Mouse (Mus musculus) T-helper 2 cell (primary cell): ENCODE data around the gene Lsmem1.

ENCODE experiments used
- in situ Hi-C: fragments of 300-600 bp; cut with MboI, MseI; formaldehyde crosslinking; loops from one replicate; pipeline ENCODE4 v1.15.1; 2025; ENCODE audit warnings: high pct_unique_total_duplicates

The Lsmem1 gene

DNA sequence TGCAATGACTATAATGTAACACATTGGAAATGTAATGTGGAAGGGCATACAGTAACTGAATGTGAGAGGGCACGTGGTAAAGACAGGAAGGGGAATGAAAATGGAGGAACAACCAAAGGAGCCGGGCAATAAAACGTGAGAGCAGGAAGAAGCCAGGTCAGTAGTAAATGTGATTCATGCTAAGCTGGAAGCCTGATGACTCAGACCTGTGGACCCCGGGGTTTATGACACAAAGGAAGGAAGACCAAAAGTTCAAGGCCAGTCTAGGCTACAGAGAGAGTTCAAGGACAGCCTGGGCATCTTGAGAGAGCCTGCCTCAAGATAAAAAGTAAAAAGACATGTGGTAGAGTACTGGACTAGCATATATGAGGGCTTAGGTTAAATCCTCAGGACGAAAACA is 52.8 kb downstream of the Lsmem1 start:
- in situ Hi-C loops = no loop called here

- in situ Hi-C loops = no loop called here
Measured at GRCm38 (mm10) chr12:40140706-40141105, 58.6 kb downstream of the Lsmem1 start.

DNA sequence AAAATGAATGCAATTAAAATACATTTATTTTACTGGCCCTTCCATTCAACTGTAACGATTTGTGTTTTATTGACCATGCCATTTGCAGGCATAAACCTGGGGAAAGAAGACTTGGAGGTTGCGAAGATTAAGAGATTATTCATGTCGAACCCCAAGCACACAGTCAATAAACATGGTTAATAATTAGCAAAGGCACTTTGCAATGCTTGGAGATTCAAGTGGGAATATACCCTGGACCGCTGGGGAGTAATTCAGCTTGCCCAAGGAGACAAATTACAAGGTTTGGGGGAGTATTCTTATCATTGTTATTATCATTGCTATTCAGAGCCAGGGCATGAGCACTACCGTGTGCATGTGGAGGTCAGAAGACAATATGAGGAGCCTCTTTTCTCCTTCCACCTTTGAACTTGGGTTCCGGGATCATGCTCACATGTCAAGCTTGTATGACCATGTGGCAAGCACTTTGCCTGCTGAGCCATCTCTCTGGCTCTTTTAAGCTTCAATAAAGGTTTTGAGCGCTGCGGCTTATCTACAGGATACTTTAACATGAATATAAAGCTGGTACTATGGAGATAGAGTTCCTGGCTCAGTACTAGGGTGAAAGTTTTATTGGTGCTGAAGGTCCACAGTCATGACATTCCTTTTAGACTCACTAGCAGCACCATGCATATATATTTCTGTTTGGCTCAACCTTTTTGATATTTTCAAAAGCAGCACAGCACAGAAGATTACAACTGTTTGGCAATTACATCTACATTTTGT is 59.6 kb downstream of the Lsmem1 start:
- in situ Hi-C loops = no loop called here

- in situ Hi-C loops = no loop called here
Measured at GRCm38 (mm10) chr12:40134529-40134928, 64.8 kb downstream of the Lsmem1 start.

DNA sequence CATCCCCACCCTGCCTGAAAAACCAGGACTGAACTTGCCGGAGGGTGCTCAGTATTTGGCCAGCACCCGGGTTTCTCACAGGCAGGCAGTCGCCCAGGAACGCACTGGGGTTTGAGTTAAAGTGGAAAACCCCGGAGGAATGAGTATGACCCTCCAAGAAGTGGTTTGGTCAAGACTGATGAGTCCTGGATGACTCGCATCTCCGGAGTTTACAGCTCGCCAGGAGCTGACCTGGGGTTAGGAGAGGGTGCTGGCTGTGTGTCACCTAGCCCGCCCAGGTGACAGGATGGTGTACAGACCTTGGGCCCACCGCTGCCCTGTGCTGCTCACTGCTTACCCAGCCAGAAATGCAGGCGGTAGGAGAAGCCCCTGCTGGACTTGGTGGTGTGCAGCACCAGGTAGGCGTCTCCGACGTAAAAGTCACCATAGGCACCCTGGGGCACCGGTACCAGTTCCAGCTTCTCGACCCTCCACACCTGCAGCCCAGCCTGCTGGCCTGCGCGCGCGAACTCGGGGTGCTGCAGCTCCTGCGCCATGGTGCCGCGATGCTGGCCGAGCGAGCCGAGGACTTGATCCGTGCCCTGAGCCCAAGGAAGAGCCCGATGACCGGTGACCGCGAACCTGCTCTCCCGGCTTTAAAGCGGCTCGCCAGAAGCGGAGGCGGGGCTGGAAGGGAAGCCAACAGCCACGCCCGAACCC is 65.6 kb downstream of the Lsmem1 start, which contains the start of gene Scin:
Gene Scin, minus strand, starts transcription at position 656 of the 699 bp plus-strand sequence.
- in situ Hi-C loops = no loop called here

DNA sequence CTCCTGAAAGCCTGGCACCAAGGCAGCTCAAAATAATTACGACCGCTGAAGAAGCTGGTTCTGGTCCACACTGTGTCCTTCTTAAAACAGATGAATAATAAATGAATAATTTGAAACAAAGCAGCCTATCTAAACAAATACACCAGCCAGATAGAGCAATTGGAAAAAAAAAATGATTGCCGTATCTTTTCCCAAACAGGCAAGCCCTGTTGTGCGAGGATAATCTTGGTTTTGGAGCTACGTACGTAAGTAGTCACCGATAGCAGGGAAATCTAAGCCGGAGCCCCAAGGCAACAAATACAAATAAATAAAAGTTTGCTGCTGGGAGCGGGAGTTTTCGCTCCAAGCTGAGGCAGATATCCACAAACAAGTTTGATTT is 66.1 kb downstream of the Lsmem1 start:
- in situ Hi-C loops = no loop called here
